Mouse (Mus musculus) layer of hippocampus, adult 9-10 months (tissue): ENCODE data around the gene Cpa5.

ENCODE experiments used
- DNase-seq: peaks from one replicate; pipeline ENCODE4 v3.0.0; 2022; ENCODE audit warnings: low spot score

Gene Cpa5

DNA sequence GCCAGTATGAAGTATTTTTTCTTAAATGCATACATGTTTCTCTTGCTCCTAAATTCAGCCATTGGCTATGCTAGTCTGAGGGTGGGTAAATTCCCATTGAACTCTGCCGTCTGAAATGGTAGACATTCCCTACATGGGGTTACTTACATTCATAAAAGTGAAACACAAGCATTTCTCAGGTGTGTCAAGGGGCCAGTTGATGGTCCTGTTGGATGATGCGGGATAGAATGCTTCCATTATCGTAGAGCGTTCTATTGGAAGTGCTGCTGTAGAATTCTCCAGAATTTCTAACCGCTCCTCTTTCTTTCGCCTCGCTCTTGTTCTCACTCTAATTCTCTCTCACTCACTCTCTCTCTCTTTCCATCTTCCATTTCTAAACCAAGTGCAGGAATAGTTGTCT lies at the start of gene Cpa5:
TSS of gene Cpa5 (plus strand) at position 301 of the 400 bp plus-strand sequence.
- DNase-seq = no peak

DNA sequence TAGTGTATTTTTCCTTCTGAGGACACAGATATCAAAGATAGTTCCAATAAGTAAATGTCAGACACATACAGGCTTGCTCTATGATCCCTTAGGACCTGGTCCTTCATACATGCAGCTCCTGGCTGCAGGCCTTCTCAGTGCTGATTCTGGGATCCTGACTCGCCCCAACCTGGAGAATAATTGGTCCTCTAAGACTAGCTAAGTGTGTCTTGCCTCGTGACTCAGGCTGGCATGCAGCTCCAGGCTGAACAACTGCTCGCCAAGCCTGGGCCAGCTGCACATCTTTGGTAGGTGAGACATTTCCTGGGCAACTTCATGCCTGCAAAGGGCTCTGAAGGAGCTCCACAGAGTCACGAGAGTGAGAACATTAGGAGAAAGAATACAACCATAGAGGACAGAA lies 48.7 kb upstream of the Cpa5 start:
- DNase-seq = no peak

DNA sequence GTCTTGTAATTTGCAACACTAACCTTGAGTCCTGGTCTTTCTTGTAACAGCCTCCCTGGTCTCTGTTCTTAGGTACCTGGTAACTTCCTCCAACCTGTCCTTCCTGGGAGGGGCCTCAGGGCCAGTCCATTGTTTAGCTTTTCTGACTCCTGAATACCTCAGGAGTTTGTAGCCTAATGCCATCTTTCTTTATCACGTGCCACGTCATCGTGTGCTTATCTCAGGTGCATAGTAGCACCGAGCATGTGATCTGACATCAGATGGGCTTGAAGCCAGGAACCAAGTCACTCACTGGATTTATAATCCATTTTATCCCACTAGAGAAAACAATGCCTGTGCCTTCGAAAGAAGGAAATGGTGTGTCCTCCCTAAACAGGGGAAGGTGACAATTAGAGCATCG lies 47.2 kb upstream of the Cpa5 start:
- no peak for DNase-seq

DNA sequence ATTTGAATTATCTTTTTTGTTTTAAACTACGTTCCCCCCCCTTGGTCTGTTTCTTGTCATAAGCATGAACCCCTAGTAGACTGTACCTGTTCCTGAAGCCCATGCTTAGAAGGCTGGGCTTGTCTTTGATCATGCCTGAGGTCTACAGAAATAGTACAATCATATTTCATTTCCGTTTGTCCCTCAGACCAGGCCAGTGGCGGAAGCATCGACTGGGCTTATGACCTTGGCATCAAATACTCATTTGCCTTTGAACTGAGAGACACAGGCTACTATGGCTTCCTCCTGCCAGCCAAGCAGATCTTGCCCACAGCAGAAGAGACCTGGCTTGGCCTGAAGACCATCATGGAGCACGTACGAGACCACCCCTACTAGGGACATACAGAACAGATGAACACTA lies 46.8 kb upstream of the Cpa5 start:
- DNase-seq = no peak

DNA sequence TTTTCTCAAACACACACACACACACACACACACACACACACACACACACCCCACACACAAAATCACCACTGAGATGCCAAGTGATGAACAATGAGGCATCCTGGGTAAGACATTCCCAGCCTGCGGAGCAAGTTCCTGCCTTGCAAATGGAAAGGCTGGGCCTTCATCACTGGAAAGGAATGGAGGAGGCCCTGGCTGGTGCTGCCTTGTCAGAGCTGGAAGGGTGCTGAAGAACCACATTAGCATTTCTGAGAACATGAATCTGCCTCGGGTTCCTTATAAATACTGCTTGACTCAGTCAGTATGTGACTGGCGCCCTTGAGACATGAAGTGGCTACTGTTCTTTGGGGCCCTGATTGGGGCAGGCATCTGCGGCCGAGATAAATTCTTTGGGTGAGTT lies 42.7 kb upstream of the Cpa5 start, which contains the start of gene Cpa4:
TSS of gene Cpa4 (plus strand) at position 301 of the 400 bp plus-strand sequence.
- DNase-seq = no peak

DNA sequence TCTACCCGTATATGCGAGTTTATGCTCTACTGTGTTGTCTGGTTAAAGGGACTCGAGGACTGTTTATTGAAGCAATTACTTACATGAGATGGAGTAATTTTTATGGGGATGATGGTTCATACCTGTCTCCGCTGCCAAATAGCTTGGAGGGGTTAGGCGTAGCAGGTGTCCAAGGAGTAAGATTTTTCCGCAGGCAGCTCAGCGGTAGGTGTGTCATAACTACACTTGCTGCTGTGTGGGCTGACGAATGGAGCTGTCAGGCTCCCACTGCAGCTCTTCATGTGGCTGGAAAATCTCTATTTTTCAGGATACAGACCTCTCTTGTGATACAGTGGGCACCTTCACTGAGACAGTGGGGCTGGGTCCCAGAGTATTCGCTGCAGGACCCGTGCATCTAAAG lies 41.5 kb upstream of the Cpa5 start:
- no peak for DNase-seq

DNA sequence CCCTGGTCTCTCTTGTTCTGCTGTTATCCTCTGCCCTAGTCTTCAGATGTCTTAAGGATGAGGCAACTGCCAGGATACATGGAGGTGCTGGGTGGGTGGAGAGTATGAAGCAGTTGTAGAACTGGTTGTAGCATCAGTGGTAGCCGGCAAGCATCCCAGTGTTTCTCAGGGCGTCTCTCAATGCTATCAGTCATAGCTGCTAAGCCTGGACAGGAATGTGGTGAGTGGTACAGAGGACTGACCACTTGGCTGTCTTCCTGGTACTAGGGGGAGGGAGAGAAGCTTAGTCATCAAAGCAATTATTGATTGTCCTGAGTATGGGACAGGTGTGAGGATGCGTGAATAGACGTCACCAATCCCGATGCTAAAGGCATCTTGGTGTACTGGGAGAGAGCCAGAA lies 40.8 kb upstream of the Cpa5 start:
- no peak for DNase-seq

DNA sequence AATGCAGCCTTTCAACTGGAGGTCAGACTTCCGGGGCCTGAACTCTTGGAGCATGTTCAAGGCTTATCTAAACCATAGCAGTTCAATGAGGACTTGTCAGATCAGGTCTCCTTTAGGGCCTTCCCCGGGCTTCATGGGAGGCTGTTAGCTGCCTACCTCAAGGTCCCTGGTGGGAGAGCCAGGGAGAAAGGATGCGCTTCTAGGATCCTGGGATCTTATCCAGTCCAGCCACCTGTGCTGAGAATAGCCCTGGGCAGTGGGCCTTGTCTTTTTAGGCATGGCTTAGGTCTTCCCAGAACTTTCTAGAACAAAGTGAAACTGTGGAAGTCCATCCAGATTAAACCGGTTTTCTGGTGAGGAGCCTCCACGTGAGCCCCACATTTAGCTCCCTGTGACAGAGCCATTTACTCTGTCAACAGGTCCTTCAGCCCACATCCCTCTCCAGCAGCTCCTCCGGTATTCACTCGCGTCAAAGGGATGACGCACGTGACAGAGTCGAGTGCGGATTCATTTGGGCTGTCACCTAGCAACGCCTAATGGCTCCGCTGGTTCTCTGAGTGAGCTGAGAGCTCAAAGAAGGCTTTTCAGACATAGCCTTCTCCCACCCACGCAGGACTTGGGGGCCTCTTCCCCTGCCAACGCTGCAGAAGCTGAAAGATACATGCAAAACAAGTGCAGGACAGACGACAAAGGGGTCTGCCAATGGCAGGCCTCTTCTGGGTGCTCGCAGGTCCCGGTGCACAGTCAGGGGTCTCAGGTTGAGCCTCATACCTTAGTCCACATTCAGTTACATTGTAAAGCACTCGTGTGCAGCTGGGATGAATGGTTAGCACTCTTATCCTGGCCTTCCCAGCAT lies 38.1 kb upstream of the Cpa5 start:
- DNase-seq = no peak

DNA sequence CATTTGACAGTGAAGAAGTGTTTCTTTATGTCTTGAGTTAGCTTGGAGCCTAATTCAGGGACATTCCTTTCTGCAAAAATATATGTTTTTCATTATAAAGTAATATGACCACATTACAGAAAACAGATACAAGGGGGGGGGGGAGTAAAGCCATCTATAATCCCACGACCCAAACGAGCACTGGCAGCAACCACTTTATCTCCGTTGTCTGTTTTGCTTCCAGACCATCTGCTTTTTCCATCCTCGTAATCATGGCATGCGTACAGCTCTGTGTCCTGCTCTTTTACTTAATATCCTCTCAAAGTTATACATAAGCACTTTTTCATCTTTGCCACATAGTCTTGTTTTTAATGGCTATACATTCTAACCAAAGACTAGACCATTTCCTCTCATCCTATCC lies 37.4 kb upstream of the Cpa5 start:
- no peak for DNase-seq

DNA sequence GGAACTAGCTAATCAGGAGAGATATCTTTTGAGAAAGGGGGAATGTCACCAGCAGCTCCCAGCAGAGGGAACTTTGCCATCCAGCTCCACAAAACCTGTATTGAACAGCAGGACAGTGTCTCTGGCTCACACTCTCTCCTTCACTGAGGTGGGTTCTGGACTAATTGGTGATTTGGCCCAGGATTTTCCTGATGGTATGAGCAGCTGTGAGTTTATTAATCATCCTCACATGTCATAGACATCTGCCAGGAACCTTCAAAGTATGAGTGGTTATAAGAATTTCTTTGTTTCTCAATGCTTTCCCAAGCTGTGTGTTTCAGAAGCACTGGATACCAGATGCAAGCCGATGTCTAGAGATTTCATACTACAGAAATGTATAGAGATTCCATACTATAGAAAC lies 35.9 kb upstream of the Cpa5 start:
- DNase-seq = no peak

DNA sequence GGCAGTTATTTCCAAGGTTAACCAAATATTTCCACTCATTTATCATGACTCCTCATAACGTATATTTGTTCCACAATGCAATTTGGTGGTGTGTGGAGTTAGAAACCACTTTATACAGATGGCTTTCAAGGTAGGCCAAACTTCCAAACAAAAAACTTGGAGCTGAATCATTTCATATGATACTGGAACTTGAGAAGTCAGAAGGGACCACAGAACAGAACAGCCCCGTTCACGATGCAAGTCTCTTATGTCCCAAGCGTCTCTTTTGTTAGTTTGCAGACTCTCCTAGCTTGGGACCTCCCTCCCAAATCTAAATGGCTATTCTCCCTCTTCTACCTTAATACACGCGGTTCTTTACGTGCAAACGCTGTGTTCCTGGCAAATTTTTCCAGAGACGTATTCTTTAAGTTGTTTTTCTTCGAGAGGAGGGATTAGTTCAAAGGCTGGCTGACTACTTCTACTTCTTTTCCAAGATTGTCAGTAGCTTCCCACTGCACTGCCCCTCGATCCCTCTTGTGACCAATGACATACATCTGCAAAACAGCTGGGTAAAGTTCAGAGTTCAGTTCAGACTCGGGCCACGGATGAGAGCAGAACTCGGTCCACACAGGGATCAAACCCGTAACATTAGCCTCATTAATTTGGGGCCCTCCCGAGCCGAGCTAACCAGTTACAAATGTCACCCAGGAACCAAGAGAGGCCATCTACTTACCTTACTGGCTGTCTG lies 34.2 kb upstream of the Cpa5 start:
- DNase-seq = no peak

DNA sequence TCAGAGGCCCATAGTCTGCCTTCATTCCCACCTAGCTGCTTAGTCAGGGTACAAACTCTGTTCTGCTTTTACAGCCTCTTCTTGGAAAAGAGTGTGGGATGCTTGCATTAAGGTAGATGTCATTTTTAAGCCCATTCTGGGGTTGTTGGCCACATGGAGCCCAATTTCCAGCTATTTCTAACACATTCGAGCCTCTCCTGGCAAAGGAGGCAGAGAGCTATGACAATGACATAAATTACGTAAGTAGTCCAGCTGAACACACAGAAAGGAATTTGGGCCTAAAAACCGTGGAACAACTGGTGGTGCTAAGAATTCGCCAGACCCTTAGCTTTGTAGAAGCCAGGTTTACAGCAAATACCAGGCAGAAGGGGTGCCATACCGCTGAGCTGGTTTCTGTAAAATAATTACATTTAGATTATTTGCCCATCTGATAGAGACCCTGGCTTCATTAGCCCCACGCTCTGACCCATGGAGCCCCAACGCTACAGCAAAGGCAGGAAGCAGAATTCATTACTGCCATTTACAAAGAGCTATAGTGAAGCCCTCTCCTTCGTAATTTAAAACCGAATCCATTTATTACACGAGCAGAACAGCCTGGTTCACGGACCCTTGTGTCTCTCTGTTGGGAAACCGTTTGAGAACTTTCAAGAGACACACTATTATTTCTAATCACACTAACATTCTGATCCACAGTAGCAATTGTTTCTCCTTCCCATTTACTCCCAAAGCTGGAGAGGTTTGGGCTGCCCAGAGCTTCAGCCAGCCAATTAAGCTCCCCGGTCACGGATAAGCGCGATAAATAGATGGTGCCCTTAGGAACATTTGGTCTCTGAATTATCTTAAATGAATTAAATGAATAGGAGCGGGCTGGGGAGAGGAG lies 30.6 kb upstream of the Cpa5 start:
- DNase-seq = no peak

DNA sequence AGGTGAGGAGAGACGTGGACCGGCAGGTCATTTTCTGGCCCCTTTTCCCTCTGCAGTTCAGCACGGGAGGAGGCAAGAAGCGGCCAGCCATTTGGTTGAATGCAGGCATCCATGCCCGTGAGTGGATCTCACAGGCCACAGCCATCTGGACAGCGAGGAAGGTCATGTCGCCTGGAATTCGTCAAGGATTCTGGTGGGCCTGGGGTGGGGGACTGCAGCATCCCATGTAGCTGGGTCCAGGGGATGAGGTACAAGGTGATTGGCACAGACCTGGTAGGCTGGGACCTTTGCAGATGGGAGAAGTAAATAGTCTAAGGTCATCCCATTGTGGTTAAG lies 30.0 kb upstream of the Cpa5 start:
- no peak for DNase-seq

DNA sequence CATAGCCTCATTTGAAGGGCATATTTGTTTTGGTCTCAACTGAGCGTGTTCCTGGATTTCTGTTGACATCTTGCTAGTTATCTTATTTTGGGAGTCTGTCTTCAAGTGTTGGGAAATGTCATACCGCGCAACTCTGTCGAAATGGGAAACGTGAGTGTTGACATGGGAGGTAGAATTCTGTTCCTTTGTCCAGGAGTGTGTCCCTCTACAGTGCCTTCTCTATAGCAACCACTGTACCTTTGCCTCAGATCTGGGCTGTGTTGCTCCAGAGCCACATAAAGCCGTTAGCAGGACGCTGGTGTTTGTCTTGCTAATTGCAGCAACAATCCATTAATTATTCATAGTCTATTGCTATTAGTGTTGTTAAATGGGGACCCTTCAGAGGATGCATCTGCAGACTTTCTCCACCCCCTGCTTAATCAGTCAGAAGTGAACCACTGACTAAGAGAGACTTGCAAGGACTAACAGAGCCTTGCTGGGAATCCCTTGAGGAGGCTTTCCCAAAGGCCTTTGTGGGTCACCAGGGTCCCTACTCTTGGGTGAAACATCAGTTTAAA lies 23.8 kb upstream of the Cpa5 start:
- DNase-seq = no peak

DNA sequence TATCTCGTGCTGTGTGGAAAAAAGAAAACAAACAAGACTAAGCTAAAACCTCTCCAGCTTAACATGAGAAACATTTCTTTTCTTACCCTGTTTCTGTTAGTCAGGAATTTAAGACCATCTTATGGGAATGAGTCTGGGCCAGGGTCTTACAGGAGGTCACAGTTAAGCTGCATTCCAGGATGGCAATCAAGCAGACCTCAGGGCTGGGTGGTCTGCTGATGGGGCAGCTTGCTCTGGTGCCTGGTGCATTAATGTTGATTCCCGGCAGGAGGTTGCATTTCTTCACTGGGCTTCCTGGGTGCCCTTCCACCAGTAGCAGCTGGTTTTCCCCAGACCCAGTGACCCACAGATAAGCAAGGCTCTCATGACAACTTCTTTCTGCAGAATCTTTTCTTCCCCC lies 21.0 kb upstream of the Cpa5 start:
- no peak for DNase-seq

DNA sequence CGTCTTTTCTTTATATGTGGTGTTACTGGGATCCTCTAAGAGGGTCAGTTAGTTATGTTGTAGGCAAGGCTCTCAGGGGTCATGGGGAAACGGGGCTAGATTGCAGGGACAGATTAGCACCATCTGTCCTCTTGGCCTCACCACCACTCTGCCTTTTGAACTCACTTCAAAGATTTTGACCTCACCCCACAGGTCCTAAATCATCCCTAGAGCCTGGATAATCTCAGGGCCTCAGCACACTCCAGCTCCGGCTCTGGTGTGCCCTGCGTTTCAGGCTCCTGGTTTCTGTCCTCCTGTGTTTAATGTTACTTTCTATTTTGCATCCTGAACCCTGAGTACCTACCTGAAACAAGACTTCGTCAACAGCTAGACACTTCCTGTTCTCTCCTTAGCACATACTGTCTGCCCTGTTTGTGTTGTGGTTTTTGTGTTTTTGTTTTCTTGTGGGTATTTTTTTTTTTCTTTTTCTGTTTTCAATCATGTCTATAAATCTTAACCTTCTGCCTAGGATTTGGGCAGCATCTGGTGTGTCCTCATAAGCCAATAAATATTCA lies 18.9 kb upstream of the Cpa5 start:
- DNase-seq = no peak

DNA sequence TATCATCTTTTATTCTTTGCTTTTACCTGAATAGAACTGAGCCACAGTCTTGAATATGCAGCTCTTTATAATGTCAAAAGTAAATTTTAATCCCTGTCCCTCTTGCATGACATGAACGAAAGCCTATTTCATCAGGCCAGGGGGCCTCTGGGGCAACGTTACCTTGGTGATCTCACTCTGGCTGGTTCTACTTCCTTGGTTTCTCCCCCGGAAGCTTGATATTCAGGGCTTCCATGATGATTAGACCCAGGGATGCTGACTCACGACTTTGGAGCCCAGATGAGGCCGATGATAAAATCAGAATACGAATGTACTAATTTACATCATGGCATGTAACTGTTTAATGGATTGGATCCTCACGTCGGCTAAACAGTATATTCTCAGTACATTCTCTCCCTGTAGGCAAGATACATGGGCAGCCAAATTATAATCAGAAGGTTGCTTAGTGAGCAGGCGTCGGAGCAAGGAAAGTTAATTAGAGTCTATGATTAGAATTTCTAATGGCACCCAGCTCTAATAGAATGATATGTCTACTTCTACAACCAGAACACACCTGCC lies 18.3 kb upstream of the Cpa5 start:
- DNase-seq = no peak

DNA sequence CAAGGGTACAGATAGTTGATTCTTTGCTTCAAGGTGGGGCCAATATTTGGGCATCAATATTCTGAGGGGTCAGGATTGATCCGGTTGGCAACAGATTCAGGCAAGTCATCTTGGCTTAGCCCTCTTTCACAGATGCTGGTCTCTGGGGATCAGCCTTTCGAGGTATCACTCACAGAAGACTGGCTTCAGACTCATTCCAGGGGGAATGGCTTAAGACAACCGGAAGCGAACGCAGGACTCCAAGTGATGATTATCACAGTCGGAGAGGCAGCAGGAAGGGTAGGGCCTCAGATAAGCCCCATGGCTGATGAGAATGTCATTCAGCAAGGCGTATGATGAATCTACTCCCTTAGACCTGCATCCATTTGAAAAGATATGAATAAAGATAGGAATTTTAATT lies 16.4 kb upstream of the Cpa5 start:
- DNase-seq = no peak

DNA sequence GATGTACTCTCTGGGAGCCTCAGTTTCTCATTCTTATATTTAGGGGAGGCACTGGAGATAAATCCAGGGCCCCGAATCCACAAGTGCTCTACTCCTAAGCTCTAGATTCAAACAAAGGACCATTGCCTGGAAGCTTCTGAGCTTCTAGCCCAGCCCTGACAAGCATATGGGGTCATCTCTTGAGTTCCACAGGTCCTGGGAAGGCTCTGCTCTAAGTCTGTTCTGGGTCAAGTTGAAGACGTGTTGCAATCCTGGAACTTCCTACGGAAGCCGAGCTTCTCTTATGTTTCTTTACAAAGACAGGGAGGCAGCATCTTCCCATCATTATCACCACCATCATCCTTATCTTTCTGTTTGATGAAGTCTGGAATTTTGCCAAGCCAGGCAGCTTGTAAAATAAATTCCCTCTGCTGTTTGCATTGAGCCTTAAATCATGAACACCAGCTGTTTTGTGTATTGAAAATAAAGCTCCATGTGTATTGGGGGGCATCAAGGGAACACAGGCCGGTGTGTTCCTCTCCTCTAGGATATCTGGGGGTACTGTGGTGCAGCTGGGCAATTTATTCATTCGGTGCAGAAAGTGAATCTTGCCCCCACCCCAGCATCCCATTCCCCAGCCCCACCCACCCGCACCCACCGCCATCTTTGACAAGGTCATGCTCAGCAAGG lies 14.4 kb upstream of the Cpa5 start:
- no peak for DNase-seq

DNA sequence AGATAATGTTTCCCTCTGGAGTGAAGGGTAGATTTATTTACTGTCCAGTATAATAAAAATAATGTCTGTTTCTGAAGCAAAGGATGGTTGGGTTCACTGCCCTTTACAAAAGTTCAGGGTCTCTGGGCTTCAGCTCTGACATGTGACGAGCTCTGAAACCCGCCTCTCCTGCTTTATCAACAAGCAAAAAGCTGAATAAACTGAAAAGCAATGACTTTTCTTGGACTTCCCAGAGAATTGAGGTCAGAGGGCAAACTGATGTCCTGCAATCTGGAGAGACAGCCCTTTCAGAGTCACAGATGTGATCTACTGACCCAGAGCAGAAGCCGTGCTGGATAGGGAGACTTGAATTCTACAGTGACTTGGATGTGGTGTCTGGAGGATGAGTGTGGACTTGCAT lies 10.8 kb upstream of the Cpa5 start:
- no peak for DNase-seq

DNA sequence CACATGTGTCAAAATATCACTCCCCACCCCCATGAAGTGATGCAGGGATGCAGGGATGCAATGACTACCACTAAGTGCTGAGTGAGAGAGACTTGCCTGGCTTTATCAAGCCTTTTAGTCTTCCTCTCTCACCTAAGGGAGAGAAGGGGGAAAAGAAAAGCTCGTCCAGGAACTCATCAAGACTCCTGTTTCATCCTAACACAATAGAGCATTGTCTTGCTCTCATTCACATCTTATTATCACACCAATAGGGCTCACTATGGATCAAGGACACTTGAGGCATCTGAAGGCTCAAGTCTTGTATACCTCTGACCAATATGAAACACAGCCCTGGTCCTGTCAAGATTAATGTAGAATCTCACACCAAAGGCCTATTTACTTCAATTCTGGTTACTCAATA lies 9.8 kb upstream of the Cpa5 start:
- no peak for DNase-seq
